Mouse (Mus musculus): ENCODE results near the gene Ess2.

The Ess2 gene

GRCm38 (mm10) chr16:17857157-17857556 is 54.0 kb downstream of the Ess2 start:
- DNase-seq (ENCODE audit: extremely low spot score), result no peak

- DNase-seq (ENCODE audit: extremely low spot score), result no peak
Measured at GRCm38 (mm10) chr16:17853263-17853662, 57.9 kb downstream of the Ess2 start.

- DNase-seq (ENCODE audit: extremely low spot score), result no peak
Measured at GRCm38 (mm10) chr16:17851860-17852259, 59.3 kb downstream of the Ess2 start.

- DNase-seq (ENCODE audit: extremely low spot score), result no peak
Measured at GRCm38 (mm10) chr16:17851331-17851730, 59.8 kb downstream of the Ess2 start.
